Comparison of ENCODE assay signal across 21 mouse cellular contexts in genomic region chr17:45880761-45881160, GRCm38 (mm10).
DNase-seq lines count a peak whose midpoint lies in the region; ATAC-seq lines count a peak whose summit lies in the region.
"Had no signal": no experiment of that assay in that cellular context is flagged by ENCODE, and none has a peak within 500 bp of the region (broad histone marks: within the 10 kb centered on the region; RNA-seq: fewer than 3 reads in every experiment).

No protein-coding gene starts in this region.

- H3K9ac ChIP-seq in forebrain, embryonic 11.5 days (ENCODE audit: low read length): no peak overlapping the region
- H3K9ac ChIP-seq in hindbrain, embryonic 16.5 days (ENCODE audit: low read depth, low read length): no peak overlapping the region
- H3K9ac ChIP-seq: embryonic facial prominence, embryonic 13.5 days; forebrain, embryonic 15.5 days; heart, embryonic 12.5 days had no signal

- no peak overlapping the region for H3K27ac ChIP-seq in forebrain, embryonic 11.5 days (ENCODE audit: low read depth, low read length)
- no peak overlapping the region for H3K27ac ChIP-seq in hindbrain, embryonic 16.5 days (ENCODE audit: low read depth, low read length)
- H3K27ac ChIP-seq: embryonic facial prominence, embryonic 13.5 days; forebrain, embryonic 15.5 days; hindbrain, embryonic 10.5 days; hindbrain, postnatal 0 days; kidney, postnatal 0 days had no signal

- DNase-seq in A20 (ENCODE audit: low read depth, low spot score) (peak; percentile 28), ZHBTc4 (ENCODE audit: low read depth, low spot score) (peak; percentile 65)
- peak; percentile 60 for DNase-seq in induced T-regulatory cell, adult 2 months (ENCODE audit: low read depth)
- no peak for DNase-seq in embryo, embryonic 10.5 days (ENCODE audit: low spot score)
- DNase-seq in forebrain, embryonic 11.5 days (ENCODE audit: low spot score): no peak
- DNase-seq: adrenal gland, postnatal 10 days; cerebellum, adult 11 months; cerebellum, adult 9-10 months; cerebellum, postnatal 25 days; gastrocnemius, postnatal 25 days; kidney, adult 2 months had no signal

- H3K36me3 ChIP-seq in forebrain, embryonic 11.5 days (ENCODE audit: control insufficient read depth, insufficient read depth, low read length): no peaks in the 10 kb centered on the region
- H3K36me3 ChIP-seq in hindbrain, embryonic 16.5 days (ENCODE audit: control insufficient read depth, insufficient read depth, low read length): no peaks in the 10 kb centered on the region
- H3K36me3 ChIP-seq: embryonic facial prominence, embryonic 13.5 days; forebrain, embryonic 15.5 days; G1E; heart, embryonic 12.5 days; hindbrain, embryonic 10.5 days had no signal

- no peak overlapping the region for H3K4me3 ChIP-seq in forebrain, embryonic 11.5 days (ENCODE audit: low read depth, low read length)
- H3K4me3 ChIP-seq in hindbrain, embryonic 16.5 days (ENCODE audit: low read length): no peak overlapping the region
- H3K4me3 ChIP-seq: embryonic facial prominence, embryonic 13.5 days; forebrain, embryonic 15.5 days; heart, embryonic 12.5 days; hindbrain, embryonic 10.5 days had no signal

- H3K9me3 ChIP-seq in forebrain, embryonic 11.5 days (ENCODE audit: control insufficient read depth, low read length): no peaks in the 10 kb centered on the region; the same call in 1 of the 2 replicates
- H3K9me3 ChIP-seq in hindbrain, embryonic 16.5 days (ENCODE audit: control insufficient read depth, low read length): no peaks in the 10 kb centered on the region; the same call in 1 of the 2 replicates
- H3K9me3 ChIP-seq: embryonic facial prominence, embryonic 13.5 days; forebrain, embryonic 15.5 days had no signal

- H3K4me2 ChIP-seq in forebrain, embryonic 11.5 days (ENCODE audit: low read depth, low read length, severe bottlenecking): no peak overlapping the region
- no peak overlapping the region for H3K4me2 ChIP-seq in hindbrain, embryonic 16.5 days (ENCODE audit: low read length)
- H3K4me2 ChIP-seq: embryonic facial prominence, embryonic 13.5 days; forebrain, embryonic 15.5 days; heart, embryonic 12.5 days had no signal

- peak; percentile 82 for ATAC-seq in CD4-positive, CD25-positive, alpha-beta regulatory T cell, adult 4 months
- no peak for ATAC-seq in forebrain, embryonic 11.5 days (replicated peaks; ENCODE audit: low FRiP score)
- no peak for ATAC-seq in hindbrain, embryonic 16.5 days
- ATAC-seq: forebrain, embryonic 15.5 days; hindbrain, postnatal 0 days; intestine, embryonic 16.5 days had no signal

- peaks cover 1% of the 10 kb centered on the region for H3K27me3 ChIP-seq in forebrain, embryonic 11.5 days (ENCODE audit: control insufficient read depth, insufficient read depth, low read length)
- no peaks in the 10 kb centered on the region; the same call in none of the 2 replicates for H3K27me3 ChIP-seq in hindbrain, embryonic 16.5 days (replicated peaks; ENCODE audit: control insufficient read depth, insufficient read depth, low read length)
- H3K27me3 ChIP-seq: embryonic facial prominence, embryonic 13.5 days; forebrain, embryonic 15.5 days had no signal

- 86% methylated on average over 6 of the region's 6 CpGs for WGBS in forebrain, embryonic 11.5 days
- 92% methylated on average over 6 of the region's 6 CpGs for WGBS in hindbrain, embryonic 16.5 days

- H3K4me1 ChIP-seq in forebrain, embryonic 11.5 days (replicated peaks; ENCODE audit: control insufficient read depth, insufficient read depth, low read length): no peaks in the 10 kb centered on the region
- H3K4me1 ChIP-seq in hindbrain, embryonic 16.5 days (ENCODE audit: control insufficient read depth, insufficient read depth, low read depth, low read length): no peaks in the 10 kb centered on the region
- H3K4me1 ChIP-seq: forebrain, embryonic 15.5 days had no signal

Comparison
In these comparisons a context has a peak if more than half of its experiments do, and no peak if none do; other contexts are left out.
1. DNase-seq: peak in A20 (single experiment), ZHBTc4 (single experiment) and induced T-regulatory cell, adult 2 months (single experiment); none in embryo, embryonic 10.5 days (single experiment) and forebrain, embryonic 11.5 days (single experiment).